Mouse (Mus musculus) testis, adult 2 months (tissue): ENCODE data around the gene Gcnt4. TPM values are rescaled to one million over a fixed set of nuclear protein-coding genes. Genes with fewer than 3 reads are reported as not detected.
A peak's percentile ranks its signal among the peaks of the same experiment; 100 is the strongest.

Experiments
- H3K27ac ChIP-seq: fragments of 200-500 bp; 2 replicates; pipeline ENCODE4 v1.5.1; 2012; ENCODE audit warnings: low read depth, low read length; ENCODE audit not compliant: control insufficient read depth, insufficient read depth
- H3K27me3 ChIP-seq: fragments of 200-500 bp; 2 replicates; pipeline ENCODE4 v1.6.1; 2012; ENCODE audit warnings: mild to moderate bottlenecking, low read length, moderate library complexity; ENCODE audit not compliant: control insufficient read depth, insufficient read depth
- H3K36me3 ChIP-seq: fragments of 200-500 bp; 2 replicates; pipeline ENCODE4 v1.6.1; 2012; ENCODE audit warnings: mild to moderate bottlenecking, low read length; ENCODE audit not compliant: control insufficient read depth, insufficient read depth
- H3K4me1 ChIP-seq: fragments of 200-500 bp; 2 replicates; pipeline ENCODE4 v1.6.1; 2012; ENCODE audit warnings: low read length; ENCODE audit not compliant: control insufficient read depth, insufficient read depth
- H3K4me3 ChIP-seq: fragments of 200-500 bp; 2 replicates; pipeline ENCODE4 v1.5.1; 2012; ENCODE audit warnings: low read depth, mild to moderate bottlenecking, low read length, moderate library complexity, mixed read lengths; ENCODE audit not compliant: control insufficient read depth
- CTCF ChIP-seq: fragments of 200-500 bp; IDR thresholded peaks from 2 replicates; pipeline ENCODE4 v1.5.1; 2012; ENCODE audit warnings: low read depth, mild to moderate bottlenecking, inconsistent platforms, low read length, moderate library complexity; ENCODE audit not compliant: control insufficient read depth, insufficient read depth, insufficient replicate concordance
- POLR2A ChIP-seq: fragments of 200-500 bp; IDR thresholded peaks from 2 replicates; pipeline ENCODE4 v1.6.1; 2012; ENCODE audit warnings: low read depth, mild to moderate bottlenecking, inconsistent platforms, low read length, moderate library complexity; ENCODE audit not compliant: control insufficient read depth
- polyA plus RNA-seq: library from polyadenylated mRNA; depleted of rRNA; stranded (reverse); fragments of >200 nt; gene quantifications from 2 replicates; pipeline ENCODE4 v1.2.3, GENCODE M21; 2012

Gene Gcnt4
- polyA plus RNA-seq, 1 experiment: 1.4 TPM

GRCm38 (mm10) chr13:96924985-96925745, 676 bp downstream of the Gcnt4 start:
- Histone ChIP-seq H3K4me3 (peak overlapping the region; percentile 73), H3K4me1 (peaks cover 9% of the 10 kb centered on the region), H3K36me3 (no peaks in the 10 kb centered on the region), H3K27ac (no peak overlapping the region), H3K27me3 (peaks cover 3% of the 10 kb centered on the region)
- TF ChIP-seq POLR2A (no peak), CTCF (no peak)

GRCm38 (mm10) chr13:96925991-96926725, 1.7 kb downstream of the Gcnt4 start:
- Histone ChIP-seq H3K4me1 (peaks cover 9% of the 10 kb centered on the region), H3K27me3 (peaks cover 3% of the 10 kb centered on the region), H3K4me3 (no peak overlapping the region), H3K27ac (no peak overlapping the region), H3K36me3 (no peaks in the 10 kb centered on the region)
- TF ChIP-seq POLR2A (no peak), CTCF (0 out of 2 replicates have a peak, but pooled peaks have one; percentile 4)

- H3K36me3 ChIP-seq: no peaks in the 10 kb centered on the region
- peaks cover 3% of the 10 kb centered on the region for H3K27me3 ChIP-seq
- H3K4me3 ChIP-seq: no peak overlapping the region
- H3K27ac ChIP-seq: no peak overlapping the region
- TF ChIP-seq CTCF (no peak), POLR2A (no peak)
- peaks cover 9% of the 10 kb centered on the region for H3K4me1 ChIP-seq
These were observed 3.3 kb downstream of the Gcnt4 start for GRCm38 (mm10) chr13:96927781-96928180.

- no peak for TF ChIP-seq POLR2A
- Histone ChIP-seq H3K27ac (no peak overlapping the region), H3K27me3 (peaks cover 3% of the 10 kb centered on the region), H3K36me3 (no peaks in the 10 kb centered on the region), H3K4me1 (peaks cover 9% of the 10 kb centered on the region), H3K4me3 (no peak overlapping the region)
These were observed 4.0 kb downstream of the Gcnt4 start for GRCm38 (mm10) chr13:96928432-96929039.

- no peak for TF ChIP-seq POLR2A
- TF ChIP-seq CTCF: no peak
- H3K4me3 ChIP-seq: no peak overlapping the region
- H3K4me1 ChIP-seq: peaks cover 7% of the 10 kb centered on the region
- H3K27me3 ChIP-seq: no peaks in the 10 kb centered on the region
- H3K36me3 ChIP-seq: no peaks in the 10 kb centered on the region
- no peak overlapping the region for H3K27ac ChIP-seq
These were observed 8.3 kb downstream of the Gcnt4 start for GRCm38 (mm10) chr13:96932745-96933144.

GRCm38 (mm10) chr13:96933367-96933766, 8.9 kb downstream of the Gcnt4 start:
- Histone ChIP-seq H3K27ac (no peak overlapping the region), H3K27me3 (no peaks in the 10 kb centered on the region), H3K4me1 (peaks cover 7% of the 10 kb centered on the region), H3K36me3 (no peaks in the 10 kb centered on the region), H3K4me3 (no peak overlapping the region)
- no peak for TF ChIP-seq POLR2A
- TF ChIP-seq CTCF: no peak

- Histone ChIP-seq H3K4me3 (no peak overlapping the region), H3K27ac (no peak overlapping the region), H3K27me3 (no peaks in the 10 kb centered on the region), H3K36me3 (no peaks in the 10 kb centered on the region), H3K4me1 (peaks cover 8% of the 10 kb centered on the region)
- TF ChIP-seq CTCF: no peak
- TF ChIP-seq POLR2A: no peak
These were observed 11.8 kb downstream of the Gcnt4 start for GRCm38 (mm10) chr13:96936173-96936777.
